Mouse (Mus musculus): ENCODE results near the gene Agbl2. TPM values are rescaled to one million over a fixed set of nuclear protein-coding genes. Genes with fewer than 3 reads are reported as not detected.
A peak's percentile ranks its signal among the peaks of the same experiment; 100 is the strongest.

The Agbl2 gene
- total RNA-seq, 2 experiments from 2014 or later: 0.35 to 0.38 TPM

- DNase-seq: peak; percentile 52
These were observed 88.8 kb downstream of the Agbl2 start for GRCm38 (mm10) chr2:90871180-90871961.

GRCm38 (mm10) chr2:90874025-90874424 lies 91.5 kb downstream of the Agbl2 start:
- no peak for DNase-seq

GRCm38 (mm10) chr2:90875239-90875638 lies 92.7 kb downstream of the Agbl2 start:
- no peak for DNase-seq

- no peak for DNase-seq
These were observed 95.2 kb downstream of the Agbl2 start for GRCm38 (mm10) chr2:90877584-90878259.

GRCm38 (mm10) chr2:90879419-90879818 lies 96.9 kb downstream of the Agbl2 start:
- DNase-seq: no peak

- DNase-seq: no peak
These were observed 97.7 kb downstream of the Agbl2 start for GRCm38 (mm10) chr2:90880144-90880785.

GRCm38 (mm10) chr2:90881824-90882223 lies 99.3 kb downstream of the Agbl2 start:
- no peak for DNase-seq

Other genes with a start within 250 kb of the Agbl2 start
- 1 to 10 TPM; 3.7 to 4.1 TPM for gene Ptprj, start 202.1 kb upstream of the Agbl2 start, total RNA-seq (2021)
- 1 to 10 TPM; 6.0 to 9.3 TPM for gene Nup160, start 105.5 kb upstream of the Agbl2 start, total RNA-seq (2021)
- gene Fnbp4, start 37.4 kb upstream of the Agbl2 start, total RNA-seq (2021): 10 to 100 TPM; 16.3 to 16.8 TPM
- gene Mtch2, start 64.4 kb downstream of the Agbl2 start, total RNA-seq (2021): 100 to 1,000 TPM; 164 to 165 TPM
- gene C1qtnf4, start 103.1 kb downstream of the Agbl2 start, total RNA-seq (2021): 1 to 10 TPM; 3.2 to 4.3 TPM
- 10 to 100 TPM; 12.1 to 15.4 TPM for gene Kbtbd4, start 122.0 kb downstream of the Agbl2 start, total RNA-seq (2021)
- 100 to 1,000 TPM; 455 to 488 TPM for gene Ndufs3, start 122.1 kb downstream of the Agbl2 start, total RNA-seq (2021)
- 10 to 100 TPM; 39.5 to 54.5 TPM for gene Celf1, start 157.7 kb downstream of the Agbl2 start, total RNA-seq (2021)